Mouse (Mus musculus) forebrain, postnatal 0 days (tissue): ENCODE measurements around the gene Spns3. TPM values are rescaled to one million over a fixed set of nuclear protein-coding genes. Genes with fewer than 3 reads are reported as not detected.
A peak's percentile ranks its signal among the peaks of the same experiment; 100 is the strongest.

Experiments used
- ATAC-seq: fragments of 200-750 bp; cut with Nextera tagmentation; 2 replicates; pipeline ENCODE4 v1.8.0; 2017; ENCODE audit warnings: mild to moderate bottlenecking, moderate library complexity
- DNase-seq: peaks from one replicate; pipeline ENCODE4 v3.0.0-alpha.2; 2015
- H3K27ac ChIP-seq: fragments of 300-500 bp; sonication (generic); 2 replicates; pipeline ENCODE4 v1.5.1; 2014; ENCODE audit warnings: low read depth, mild to moderate bottlenecking, antibody characterized with exemption, low read length, moderate library complexity, mixed read lengths
- H3K27me3 ChIP-seq: fragments of 300-500 bp; sonication (generic); 2 replicates; pipeline ENCODE4 v1.6.1; 2014; ENCODE audit warnings: mild to moderate bottlenecking, low read length, mixed read lengths; ENCODE audit not compliant: insufficient read depth
- H3K36me3 ChIP-seq: fragments of 300-500 bp; sonication (generic); 2 replicates; pipeline ENCODE4 v1.6.1; 2014; ENCODE audit warnings: mild to moderate bottlenecking, moderate library complexity; ENCODE audit not compliant: insufficient read depth
- H3K4me1 ChIP-seq: fragments of 300-500 bp; sonication (generic); 2 replicates; pipeline ENCODE4 v1.6.1; 2014; ENCODE audit warnings: antibody characterized with exemption; ENCODE audit not compliant: insufficient read depth
- H3K4me2 ChIP-seq: fragments of 300-500 bp; sonication (generic); 2 replicates; pipeline ENCODE4 v1.6.1; 2014; ENCODE audit warnings: low read depth, mild to moderate bottlenecking, moderate library complexity
- H3K4me3 ChIP-seq: fragments of 300-500 bp; sonication (generic); 2 replicates; pipeline ENCODE4 v1.5.1; 2014; ENCODE audit warnings: low read depth, low read length, mixed read lengths
- H3K9ac ChIP-seq: fragments of 300-500 bp; sonication (generic); 2 replicates; pipeline ENCODE4 v1.6.1; 2014; ENCODE audit warnings: mild to moderate bottlenecking
- H3K9me3 ChIP-seq: fragments of 300-500 bp; sonication (generic); 2 replicates; pipeline ENCODE4 v1.6.1; 2016; ENCODE audit warnings: low read length
- CTCF ChIP-seq: sonication (generic); IDR thresholded peaks from 2 replicates; pipeline ENCODE4 v1.5.1; 2016; ENCODE audit warnings: antibody characterized with exemption, control low read depth, low read depth
- WGBS: fragments of 180-500 bp; shearing (Covaris S2); extraction: QIAGEN DNeasy Blood & Tissue Kit; methylation state at CpG from one replicate; pipeline ENCODE4 v1.1.7; 2014; 5-methylcytosine and 5-hydroxymethylcytosine counted together
- polyA plus RNA-seq: library from polyadenylated mRNA; unstranded; fragments of >200 nt; fragmentation: Nextera tagmentation; extraction: Ambion mirVana; gene quantifications from 2 replicates; pipeline ENCODE4 v1.2.1, GENCODE M21; 2015
- total RNA-seq: library from RNA; depleted of rRNA; stranded (reverse); fragments of >200 nt; gene quantifications from 2 replicates; pipeline ENCODE4 v1.2.3, GENCODE M21; 2014

The Spns3 gene
- total and polyA plus RNA-seq, 2 experiments from 2014 or later, result 0.07 TPM; not detected in 1

DNA sequence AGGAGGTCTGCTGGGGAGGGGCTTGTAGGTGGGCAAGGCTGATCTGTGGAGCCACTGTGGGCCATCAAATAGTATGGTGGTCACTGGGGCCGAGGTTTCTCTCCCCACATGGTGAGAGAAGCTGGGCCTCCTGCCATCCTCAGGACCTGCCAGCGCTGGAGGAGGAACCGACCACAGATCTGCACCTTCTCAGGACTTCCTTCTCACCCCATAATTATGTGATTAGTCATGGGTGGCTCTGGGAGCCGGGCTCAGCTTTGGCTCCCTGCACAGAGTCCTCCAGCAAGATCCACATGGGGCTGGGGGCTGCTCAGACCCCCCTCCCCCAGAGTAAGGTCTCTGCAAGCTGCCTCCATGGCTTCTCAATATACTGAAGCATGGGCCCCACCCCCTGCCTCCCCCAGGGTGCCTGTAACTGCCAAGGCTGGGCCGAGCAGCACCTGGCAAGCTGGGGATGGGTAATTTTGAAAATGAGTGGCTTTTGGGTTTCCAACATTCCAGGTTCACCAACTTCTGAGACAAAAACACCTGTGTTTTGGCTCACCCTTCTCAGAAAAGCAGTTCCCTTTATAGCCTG lies 48.8 kb downstream of the Spns3 start:
- ATAC-seq (no peak), DNase-seq (no peak)
- H3K4me1 ChIP-seq, result no peaks in the 10 kb centered on the region
- H3K4me3 ChIP-seq, result no peak overlapping the region
- TF ChIP-seq CTCF, result no peak
- no peak overlapping the region for H3K9ac ChIP-seq
- H3K27ac ChIP-seq, result no peak overlapping the region
- 21% methylated on average over 5 of the region's 5 CpGs for WGBS
- no peaks in the 10 kb centered on the region; the same call in 1 of the 2 replicates for H3K27me3 ChIP-seq
- H3K4me2 ChIP-seq, result no peak overlapping the region
- no peaks in the 10 kb centered on the region for H3K9me3 ChIP-seq
- no peaks in the 10 kb centered on the region for H3K36me3 ChIP-seq

GRCm38 (mm10) chr11:72500139-72500538 lies 50.2 kb downstream of the Spns3 start:
- DNase-seq (no peak), ATAC-seq (no peak)
- TF ChIP-seq CTCF, result no peak
- no peak overlapping the region for H3K27ac ChIP-seq
- H3K9ac ChIP-seq, result no peak overlapping the region
- H3K4me2 ChIP-seq, result no peak overlapping the region
- H3K36me3 ChIP-seq, result no peaks in the 10 kb centered on the region
- no peak overlapping the region for H3K4me3 ChIP-seq
- H3K4me1 ChIP-seq, result no peaks in the 10 kb centered on the region
- H3K27me3 ChIP-seq, result no peaks in the 10 kb centered on the region; the same call in 1 of the 2 replicates
- H3K9me3 ChIP-seq, result no peaks in the 10 kb centered on the region
- 86% methylated on average over 4 of the region's 4 CpGs for WGBS

DNA sequence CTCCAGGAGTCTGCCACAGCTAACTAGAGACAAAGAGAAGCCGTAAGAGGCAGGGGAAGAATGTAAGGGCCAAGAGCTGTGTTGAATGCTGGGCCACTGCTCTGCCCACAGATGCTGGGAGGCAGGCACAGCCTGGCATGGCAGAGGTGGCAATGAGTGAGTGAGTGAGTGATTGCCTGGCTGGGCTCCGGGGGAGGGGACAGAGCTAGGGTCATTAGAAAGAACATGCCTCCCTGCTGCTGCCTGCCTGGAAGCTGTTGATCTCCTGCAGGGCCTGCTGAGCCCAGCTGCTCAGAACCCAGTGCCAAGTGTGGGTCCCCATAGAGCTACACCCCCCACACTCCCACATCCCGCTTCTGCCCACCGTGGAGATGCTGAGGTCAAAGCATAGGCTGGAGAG lies 52.9 kb downstream of the Spns3 start:
- Histone ChIP-seq H3K9ac (no peak overlapping the region), H3K27me3 (no peaks in the 10 kb centered on the region; the same call in 1 of the 2 replicates), H3K4me1 (no peaks in the 10 kb centered on the region), H3K4me2 (no peak overlapping the region), H3K36me3 (no peaks in the 10 kb centered on the region), H3K4me3 (no peak overlapping the region), H3K27ac (no peak overlapping the region), H3K9me3 (no peaks in the 10 kb centered on the region)
- ATAC-seq, result peak; percentile 55; the same call in 1 of the 2 replicates
- no peak for DNase-seq
- WGBS, result 22% methylated on average over 4 of the region's 4 CpGs
- TF ChIP-seq CTCF, result no peak

- no peak overlapping the region for H3K9ac ChIP-seq
- WGBS, result 70% methylated on average over 1 of the region's 1 CpGs
- no peak overlapping the region for H3K4me3 ChIP-seq
- H3K4me2 ChIP-seq, result no peak overlapping the region
- no peak for TF ChIP-seq CTCF
- H3K27me3 ChIP-seq, result no peaks in the 10 kb centered on the region
- DNase-seq (no peak), ATAC-seq (peak; percentile 7; the same call in 1 of the 2 replicates)
- H3K27ac ChIP-seq, result no peak overlapping the region
- H3K4me1 ChIP-seq, result no peaks in the 10 kb centered on the region
- no peaks in the 10 kb centered on the region for H3K36me3 ChIP-seq
- H3K9me3 ChIP-seq, result no peaks in the 10 kb centered on the region
These were observed 53.5 kb downstream of the Spns3 start for GRCm38 (mm10) chr11:72496775-72497174.

- H3K4me3 ChIP-seq, result no peak overlapping the region
- H3K9ac ChIP-seq, result no peak overlapping the region
- TF ChIP-seq CTCF, result no peak
- H3K4me2 ChIP-seq, result no peak overlapping the region
- H3K36me3 ChIP-seq, result no peaks in the 10 kb centered on the region
- H3K4me1 ChIP-seq, result no peaks in the 10 kb centered on the region
- H3K9me3 ChIP-seq, result no peaks in the 10 kb centered on the region
- ATAC-seq (no peak), DNase-seq (no peak)
- H3K27ac ChIP-seq, result no peak overlapping the region
- WGBS, result 48% methylated on average over 3 of the region's 3 CpGs
- no peaks in the 10 kb centered on the region for H3K27me3 ChIP-seq
These were observed 54.2 kb downstream of the Spns3 start for GRCm38 (mm10) chr11:72496066-72496465.

- no peaks in the 10 kb centered on the region for H3K9me3 ChIP-seq
- no peak overlapping the region for H3K9ac ChIP-seq
- H3K27me3 ChIP-seq, result no peaks in the 10 kb centered on the region
- no peaks in the 10 kb centered on the region for H3K36me3 ChIP-seq
- no peaks in the 10 kb centered on the region for H3K4me1 ChIP-seq
- 46% methylated on average over 8 of the region's 8 CpGs for WGBS
- no peak overlapping the region for H3K4me3 ChIP-seq
- TF ChIP-seq CTCF, result no peak
- no peak for DNase-seq
- no peak for ATAC-seq
- H3K27ac ChIP-seq, result no peak overlapping the region
- H3K4me2 ChIP-seq, result no peak overlapping the region
These were observed 56.0 kb downstream of the Spns3 start for GRCm38 (mm10) chr11:72494046-72494988.
